7 mouse cellular contexts compared by ENCODE assay signal in genomic region chr16:91372577-91373472, GRCm38 (mm10). TPM values are rescaled to one million over a fixed set of nuclear protein-coding genes. Genes with fewer than 3 reads are reported as not detected.
A peak's percentile ranks its signal among the peaks of the same experiment; 100 is the strongest.
DNase-seq lines count a peak whose midpoint lies in the region; ATAC-seq lines count a peak whose summit lies in the region.

Gene Ifnar2 (plus strand): TSS chr16:91372783.

- intact Hi-C loops in gastrocnemius, postnatal 36 days (cut with DNase I): no loop called here
- intact Hi-C loops in left cerebral cortex, postnatal 36 days (cut with DNase I): loop anchor here (2.0 to 10.0 kb wide), 2 partner anchors 34 to 112 kb away; partner anchors contain the start of genes Ifnar1 and Il10rb

- peak; percentile 84 to 85 for DNase-seq in adrenal gland, adult 18-20 months (ENCODE audit: low spot score in 2 of 2)
- peak; percentile 82 for DNase-seq in embryo, embryonic 10.5 days (ENCODE audit: low spot score)
- DNase-seq in gastrocnemius, postnatal 36 days: peak; percentile 76 to 77
- peak; percentile 76 to 80 for DNase-seq in left cerebral cortex, postnatal 36 days (ENCODE audit: low spot score in 2 of 2)
- peak; percentile 76 for DNase-seq in midbrain, embryonic 10.5 days (ENCODE audit: low spot score)
- DNase-seq in skeletal muscle tissue, adult 2 months (ENCODE audit: low read depth, low spot score): peak; percentile 61

- ATAC-seq in intestine, embryonic 15.5 days: peak; percentile 96

- peak within 1 kb of the TSS; percentile 93 for H3K4me3 ChIP-seq in intestine, embryonic 15.5 days (replicated peaks)
- H3K4me3 ChIP-seq in midbrain, embryonic 10.5 days: peak within 1 kb of the TSS; percentile 86

- no peaks in the 10 kb centered on the region for H3K9me3 ChIP-seq in intestine, embryonic 15.5 days
- H3K9me3 ChIP-seq in midbrain, embryonic 10.5 days (replicated peaks): no peaks in the 10 kb centered on the region

- H3K27me3 ChIP-seq in intestine, embryonic 15.5 days (replicated peaks): no peaks in the 10 kb centered on the region
- H3K27me3 ChIP-seq in midbrain, embryonic 10.5 days (ENCODE audit: low read depth, poor library complexity, severe bottlenecking): 0 out of 2 replicates have a peak, but pooled peaks cover 5% of the 10 kb centered on the region

- H3K4me1 ChIP-seq in intestine, embryonic 15.5 days (replicated peaks): 0 out of 2 replicates have a peak, but pooled peaks cover 6% of the 10 kb centered on the region
- H3K4me1 ChIP-seq in midbrain, embryonic 10.5 days: peaks cover 26% of the 10 kb centered on the region

- peak within 1 kb of the TSS; percentile 94 for H3K27ac ChIP-seq in intestine, embryonic 15.5 days
- peak within 1 kb of the TSS; percentile 98 for H3K27ac ChIP-seq in midbrain, embryonic 10.5 days (replicated peaks)

- no peaks in the 10 kb centered on the region for H3K36me3 ChIP-seq in intestine, embryonic 15.5 days
- H3K36me3 ChIP-seq in midbrain, embryonic 10.5 days: peaks cover 8% of the 10 kb centered on the region; the same call in 1 of the 2 replicates

- peak within 1 kb of the TSS; percentile 86 for H3K9ac ChIP-seq in intestine, embryonic 15.5 days

- under 1% methylated on average over 59 of the region's 62 CpGs for WGBS in intestine, embryonic 15.5 days
- WGBS in midbrain, embryonic 10.5 days: under 1% methylated on average over 62 of the region's 62 CpGs

- peak within 1 kb of the TSS; percentile 70 for H3K4me2 ChIP-seq in intestine, embryonic 15.5 days (replicated peaks)

RNA-seq across cellular contexts. Expression of gene Ifnar2, which starts in this region (rescaled TPM):
- 100 to 1,000 TPM in 1 of 2 experiments, 10 to 100 TPM in 1; 99.5 to 102 TPM for total RNA-seq in adrenal gland, adult 18-20 months (2021)
- total RNA-seq in gastrocnemius, postnatal 36 days (2021): 1 to 10 TPM; 7.1 to 7.3 TPM
- 43.9 and 44.5 TPM in 2 replicates for polyA plus RNA-seq in intestine, embryonic 15.5 days (2015; fragmentation: Nextera tagmentation; extraction: Ambion mirVana)
- 10 to 100 TPM; 19.4 to 25.1 TPM for total RNA-seq in left cerebral cortex, postnatal 36 days (2021)
- 26.0 and 27.9 TPM in 2 replicates for polyA plus RNA-seq in midbrain, embryonic 10.5 days (2016; fragmentation: Nextera tagmentation; extraction: Ambion mirVana)

Comparison
In these comparisons a context has a peak if more than half of its experiments do, and no peak if none do; other contexts are left out.
1. Peak in every context shown above with its lines: DNase-seq, ATAC-seq, H3K4me3 ChIP-seq and H3K27ac ChIP-seq.